Mouse (Mus musculus) kidney, embryonic 14.5 days (tissue): Measurements from ENCODE around the gene Ids. TPM values are rescaled to one million over a fixed set of nuclear protein-coding genes. Genes with fewer than 3 reads are reported as not detected.

ENCODE experiments used
- polyA plus RNA-seq: library from polyadenylated mRNA; unstranded; fragments of >200 nt; fragmentation: Nextera tagmentation; extraction: Ambion mirVana; gene quantifications from 2 replicates; pipeline ENCODE4 v1.2.1, GENCODE M21; 2014

The Ids gene
- polyA plus RNA-seq, 1 experiment from 2014 or later, result 2.5 TPM

Other genes with a start within 250 kb of the Ids start
- 36.1 and 39.3 TPM in 2 replicates for gene 1110012L19Rik, start 20.8 kb upstream of the Ids start, polyA plus RNA-seq
- gene Tmem185a, start 112.1 kb upstream of the Ids start, polyA plus RNA-seq, result 32.7 and 39.3 TPM in 2 replicates